9 mouse cellular contexts compared by ENCODE assay signal in the genomic region with DNA sequence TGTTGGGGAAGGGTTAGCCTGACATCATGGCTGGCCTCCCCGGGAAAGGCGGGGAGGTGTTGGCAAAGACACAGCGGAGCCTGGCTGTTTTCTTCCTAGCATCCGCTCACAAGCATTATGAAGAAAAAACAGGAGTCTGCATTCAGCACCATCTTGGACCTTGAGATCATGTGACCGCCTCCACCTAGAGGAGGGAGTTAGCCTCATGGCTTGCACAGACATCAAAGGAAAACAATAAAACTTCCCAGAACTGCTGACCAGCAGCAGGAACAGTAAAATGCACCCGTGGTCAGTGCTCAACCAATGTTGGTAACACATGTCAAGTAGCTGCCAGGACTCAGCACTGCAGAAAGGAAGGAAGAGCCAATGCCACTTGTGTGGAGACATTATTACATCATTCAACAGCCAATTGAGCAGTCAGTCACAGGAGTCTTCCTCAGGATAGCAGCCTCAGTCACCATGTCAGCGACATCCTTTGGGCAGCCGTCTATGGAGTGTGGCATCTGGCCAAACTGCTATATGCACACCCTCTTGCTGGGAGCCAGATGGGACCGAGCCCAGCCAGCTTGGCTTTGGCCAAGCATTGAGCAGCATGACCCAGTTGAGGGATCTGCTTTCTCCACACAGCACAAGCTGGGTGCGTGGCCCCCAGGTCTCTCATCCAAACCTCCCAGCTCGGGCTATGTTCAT. TPM values are rescaled to one million over a fixed set of nuclear protein-coding genes. Genes with fewer than 3 reads are reported as not detected.
A peak's percentile ranks its signal among the peaks of the same experiment; 100 is the strongest.
DNase-seq lines count a peak whose midpoint lies in the region; ATAC-seq lines count a peak whose summit lies in the region.
"Had no signal": no experiment of that assay in that cellular context is flagged by ENCODE, and none has a peak within 500 bp of the region (broad histone marks: within the 10 kb centered on the region; RNA-seq: fewer than 3 reads in every experiment).

No protein-coding gene starts in this region.

- 64% methylated on average over 11 of the region's 11 CpGs for WGBS in hindbrain, embryonic 16.5 days
- WGBS in hindbrain, embryonic 12.5 days: 90% methylated on average over 11 of the region's 11 CpGs

- H3K9me3 ChIP-seq in hindbrain, embryonic 16.5 days (ENCODE audit: control insufficient read depth, low read length): no peaks in the 10 kb centered on the region
- H3K9me3 ChIP-seq in hindbrain, embryonic 12.5 days (replicated peaks): no peaks in the 10 kb centered on the region
- H3K9me3 ChIP-seq: embryonic facial prominence, embryonic 15.5 days had no signal

- DNase-seq in 416B (ENCODE audit: low read depth): peak; percentile 72
- DNase-seq in cerebellum, adult 18-20 months: peak; percentile 76 to 77
- peak; percentile 42 to 55 for DNase-seq in heart, postnatal 14 days
- DNase-seq in lung, postnatal 14 days: peak; percentile 27
- DNase-seq in MN1 (ENCODE audit: low spot score): no peak
- no peak for DNase-seq in embryo, embryonic 10.5 days (ENCODE audit: low spot score)

- no peaks in the 10 kb centered on the region for H3K36me3 ChIP-seq in hindbrain, embryonic 16.5 days (ENCODE audit: control insufficient read depth, insufficient read depth, low read length)
- H3K36me3 ChIP-seq in hindbrain, embryonic 12.5 days: no peaks in the 10 kb centered on the region
- H3K36me3 ChIP-seq: embryonic facial prominence, embryonic 15.5 days had no signal

- no peak overlapping the region for H3K27ac ChIP-seq in hindbrain, embryonic 16.5 days (ENCODE audit: low read depth, low read length)
- no peak overlapping the region for H3K27ac ChIP-seq in hindbrain, embryonic 12.5 days
- H3K27ac ChIP-seq: embryonic facial prominence, embryonic 15.5 days had no signal

- H3K9ac ChIP-seq in hindbrain, embryonic 16.5 days (ENCODE audit: low read depth, low read length): no peak overlapping the region
- H3K9ac ChIP-seq in hindbrain, embryonic 12.5 days: no peak overlapping the region
- H3K9ac ChIP-seq: embryonic facial prominence, embryonic 15.5 days had no signal

- H3K4me3 ChIP-seq in hindbrain, embryonic 16.5 days (ENCODE audit: low read length): no peak overlapping the region
- H3K4me3 ChIP-seq in hindbrain, embryonic 12.5 days: no peak overlapping the region
- H3K4me3 ChIP-seq: embryonic facial prominence, embryonic 15.5 days had no signal

- peak; percentile 81 for ATAC-seq in hindbrain, embryonic 16.5 days
- ATAC-seq in hindbrain, embryonic 12.5 days (ENCODE audit: low FRiP score): no peak

- intact Hi-C loops in heart, postnatal 14 days (cut with DNase I): no loop called here

- H3K4me1 ChIP-seq in hindbrain, embryonic 16.5 days (ENCODE audit: control insufficient read depth, insufficient read depth, low read depth, low read length): peaks cover 6% of the 10 kb centered on the region
- H3K4me1 ChIP-seq in hindbrain, embryonic 12.5 days: peaks cover 3% of the 10 kb centered on the region; the same call in 1 of the 2 replicates

- H3K4me2 ChIP-seq in hindbrain, embryonic 16.5 days (ENCODE audit: low read length): no peak overlapping the region
- no peak overlapping the region for H3K4me2 ChIP-seq in hindbrain, embryonic 12.5 days (replicated peaks)
- H3K4me2 ChIP-seq: embryonic facial prominence, embryonic 15.5 days had no signal

- no peaks in the 10 kb centered on the region for H3K27me3 ChIP-seq in hindbrain, embryonic 16.5 days (replicated peaks; ENCODE audit: control insufficient read depth, insufficient read depth, low read length)
- H3K27me3 ChIP-seq in hindbrain, embryonic 12.5 days: no peaks in the 10 kb centered on the region
- H3K27me3 ChIP-seq: embryonic facial prominence, embryonic 15.5 days had no signal

RNA-seq across cellular contexts. Expression of a gene that starts 24.8 kb away (rescaled TPM):
- 380 and 432 TPM in 2 replicates for polyA plus RNA-seq in hindbrain, embryonic 16.5 days (2015; fragmentation: Nextera tagmentation; extraction: Ambion mirVana)
- 552 and 643 TPM in 2 replicates for polyA plus RNA-seq in hindbrain, embryonic 12.5 days (2016; fragmentation: Nextera tagmentation; extraction: Ambion mirVana)
- total RNA-seq in heart, postnatal 14 days (2021): 10 to 100 TPM; 25.3 to 27.7 TPM

Comparison
In these comparisons a context has a peak if more than half of its experiments do, and no peak if none do; other contexts are left out.
1. DNase-seq: peak in 416B (single experiment), cerebellum, adult 18-20 months (2 of 2), heart, postnatal 14 days (2 of 2) and lung, postnatal 14 days (single experiment); none in MN1 (single experiment) and embryo, embryonic 10.5 days (single experiment).